Mouse (Mus musculus) stomach, postnatal 0 days (tissue): ENCODE data around the gene E030018B13Rik. TPM values are rescaled to one million over a fixed set of nuclear protein-coding genes. Genes with fewer than 3 reads are reported as not detected.

Experiments used
- ATAC-seq: fragments of 200-750 bp; cut with Nextera tagmentation; 2 replicates; pipeline ENCODE4 v1.8.0; 2017; ENCODE audit not compliant: low FRiP score, low TSS enrichment
- DNase-seq: peaks from one replicate; pipeline ENCODE4 v3.0.0-alpha.2; 2016; ENCODE audit warnings: low spot score
- H3K27ac ChIP-seq: fragments of 300-500 bp; sonication (generic); replicated peaks from 2 replicates; pipeline ENCODE4 v1.5.1; 2014; ENCODE audit warnings: mild to moderate bottlenecking, control low read depth
- H3K27me3 ChIP-seq: fragments of 300-500 bp; sonication (generic); 2 replicates; pipeline ENCODE4 v1.6.1; 2014; ENCODE audit warnings: low read length; ENCODE audit not compliant: control insufficient read depth, insufficient read depth
- H3K36me3 ChIP-seq: fragments of 300-500 bp; sonication (generic); 2 replicates; pipeline ENCODE4 v1.6.1; 2014; ENCODE audit warnings: low read length, mixed read lengths; ENCODE audit not compliant: control insufficient read depth, insufficient read depth
- H3K4me1 ChIP-seq: fragments of 300-500 bp; sonication (generic); replicated peaks from 2 replicates; pipeline ENCODE4 v1.6.1; 2014; ENCODE audit warnings: antibody characterized with exemption; ENCODE audit not compliant: control insufficient read depth, insufficient read depth
- H3K4me2 ChIP-seq: fragments of 300-500 bp; sonication (generic); replicated peaks from 2 replicates; pipeline ENCODE4 v1.6.1; 2014; ENCODE audit warnings: low read depth, mild to moderate bottlenecking, control low read depth, moderate library complexity
- H3K4me3 ChIP-seq: fragments of 300-500 bp; sonication (generic); 2 replicates; pipeline ENCODE4 v1.5.1; 2014; ENCODE audit warnings: low read depth, low read length, control low read depth
- H3K9ac ChIP-seq: fragments of 300-500 bp; sonication (generic); 2 replicates; pipeline ENCODE4 v1.6.1; 2014; ENCODE audit warnings: mild to moderate bottlenecking, low read length, control low read depth, mixed read lengths
- H3K9me3 ChIP-seq: fragments of 300-500 bp; sonication (generic); 2 replicates; pipeline ENCODE4 v1.6.1; 2016; ENCODE audit warnings: low read length; ENCODE audit not compliant: control insufficient read depth
- CTCF ChIP-seq: IDR thresholded peaks from 2 replicates; pipeline ENCODE4 v1.5.1; 2016; ENCODE audit warnings: antibody characterized with exemption, low read depth, mild to moderate bottlenecking, moderate library complexity
- EP300 ChIP-seq: optimal IDR thresholded peaks from 2 replicates; pipeline ENCODE3; 2016; ENCODE audit warnings: antibody characterized with exemption
- WGBS: fragments of 180-500 bp; shearing (Covaris S2); extraction: QIAGEN DNeasy Blood & Tissue Kit; methylation state at CpG from one replicate; pipeline ENCODE4 v1.1.7; 2014; 5-methylcytosine and 5-hydroxymethylcytosine counted together
- polyA plus RNA-seq: library from polyadenylated mRNA; unstranded; fragments of >200 nt; fragmentation: Nextera tagmentation; extraction: Ambion mirVana; gene quantifications from 2 replicates; pipeline ENCODE4 v1.2.1, GENCODE M21; 2015

E030018B13Rik gene
- polyA plus RNA-seq, 1 experiment from 2014 or later = not detected

DNA sequence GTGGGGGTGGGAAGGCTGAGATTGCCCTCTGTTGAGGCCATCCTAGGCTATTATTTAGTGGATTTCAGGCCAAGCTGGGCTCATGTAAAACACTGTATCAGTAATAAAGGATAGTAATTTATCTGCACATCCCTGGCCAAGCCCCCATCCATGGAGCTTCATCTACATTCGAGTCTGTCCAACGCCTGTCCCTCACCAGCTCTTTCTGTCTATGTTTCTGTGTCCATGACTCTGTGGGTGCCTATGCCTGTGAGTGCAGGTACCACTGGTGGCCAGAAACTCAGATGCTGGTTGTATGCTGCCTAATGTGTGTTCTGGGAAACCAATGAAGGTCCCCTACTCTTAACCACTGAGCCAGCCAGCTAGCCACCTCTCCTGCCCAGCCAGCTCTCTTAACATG, 16.2 kb upstream of the E030018B13Rik start:
- no peaks in the 10 kb centered on the region for H3K9me3 ChIP-seq
- H3K27me3 ChIP-seq = no peaks in the 10 kb centered on the region
- no peak overlapping the region for H3K9ac ChIP-seq
- ATAC-seq (no peak), DNase-seq (no peak)
- H3K27ac ChIP-seq = no peak overlapping the region
- no peaks in the 10 kb centered on the region for H3K36me3 ChIP-seq
- 87% methylated on average over 2 of the region's 2 CpGs for WGBS
- H3K4me2 ChIP-seq = no peak overlapping the region
- no peak for TF ChIP-seq CTCF
- TF ChIP-seq EP300 = no peak
- peaks cover 21% of the 10 kb centered on the region for H3K4me1 ChIP-seq
- H3K4me3 ChIP-seq = no peak overlapping the region

DNA sequence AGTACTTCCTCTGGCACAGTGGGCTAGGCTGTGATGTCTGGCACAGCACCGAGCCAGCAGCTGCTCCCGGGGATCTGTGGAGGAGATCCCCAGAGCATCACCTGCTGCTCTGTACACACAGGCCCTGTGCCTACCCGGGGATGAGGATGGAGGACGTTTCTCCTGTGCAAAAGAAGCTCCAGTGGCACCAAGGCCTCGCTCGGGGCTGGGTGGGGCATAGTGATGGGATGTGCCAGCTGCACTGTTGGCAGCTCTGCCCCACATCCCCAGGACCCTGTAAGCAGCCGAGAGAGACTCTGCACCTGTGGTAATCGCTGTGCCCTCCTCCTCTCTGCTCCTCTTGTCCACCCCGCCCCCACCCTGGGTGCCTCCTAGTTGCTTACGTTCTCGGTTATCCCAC, 15.3 kb upstream of the E030018B13Rik start:
- Histone ChIP-seq H3K9me3 (no peaks in the 10 kb centered on the region), H3K27ac (no peak overlapping the region), H3K27me3 (no peaks in the 10 kb centered on the region), H3K4me1 (peaks cover 20% of the 10 kb centered on the region), H3K4me3 (no peak overlapping the region), H3K9ac (no peak overlapping the region), H3K36me3 (no peaks in the 10 kb centered on the region), H3K4me2 (no peak overlapping the region)
- WGBS = 69% methylated on average over 11 of the region's 11 CpGs
- DNase-seq = no peak
- TF ChIP-seq EP300 (no peak), CTCF (no peak)
- no peak for ATAC-seq

DNA sequence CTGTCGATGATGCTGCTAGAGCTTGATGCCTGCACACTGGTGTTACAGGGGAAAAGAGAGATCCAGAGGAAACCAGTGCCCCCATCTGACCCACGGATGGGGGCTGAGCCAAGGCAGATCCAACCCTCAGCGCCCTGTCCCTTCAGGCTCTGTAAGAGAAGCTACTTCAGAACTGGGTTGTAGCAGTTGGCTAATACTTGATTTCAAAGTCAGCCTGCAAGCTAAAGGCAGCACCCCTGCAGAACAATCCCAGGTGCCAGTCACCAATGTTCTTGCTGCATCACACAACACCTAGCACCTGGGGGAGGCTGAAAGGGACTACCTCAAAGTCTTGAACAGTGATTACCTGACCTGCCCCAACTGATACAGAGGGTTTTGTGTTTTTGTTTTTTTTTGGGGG, 14.7 kb upstream of the E030018B13Rik start:
- no peak for ATAC-seq

GRCm38 (mm10) chr7:63902604-63903210, 13.9 kb upstream of the E030018B13Rik start:
- 55% methylated on average over 3 of the region's 3 CpGs for whole genome bisulfite sequencing
- Histone ChIP-seq H3K27ac (peak overlapping the region; percentile 49), H3K4me1 (peaks cover 10% of the 10 kb centered on the region), H3K9ac (no peak overlapping the region), H3K4me3 (no peak overlapping the region), H3K36me3 (no peaks in the 10 kb centered on the region), H3K4me2 (no peak overlapping the region), H3K27me3 (no peaks in the 10 kb centered on the region), H3K9me3 (no peaks in the 10 kb centered on the region)
- TF ChIP-seq EP300 (no peak), CTCF (no peak)
- DNase-seq (no peak), ATAC-seq (no peak)

More for the DNA sequence above, 14.7 kb upstream of the E030018B13Rik start:
- no peaks in the 10 kb centered on the region for H3K9me3 ChIP-seq
- H3K4me3 ChIP-seq = no peak overlapping the region
- H3K27me3 ChIP-seq = no peaks in the 10 kb centered on the region
- no peaks in the 10 kb centered on the region for H3K36me3 ChIP-seq
- peaks cover 17% of the 10 kb centered on the region for H3K4me1 ChIP-seq
- WGBS = 76% methylated on average over 3 of the region's 3 CpGs
- no peak overlapping the region for H3K4me2 ChIP-seq
- no peak for DNase-seq
- TF ChIP-seq EP300 (no peak), CTCF (no peak)
- no peak overlapping the region for H3K27ac ChIP-seq
- H3K9ac ChIP-seq = no peak overlapping the region

DNA sequence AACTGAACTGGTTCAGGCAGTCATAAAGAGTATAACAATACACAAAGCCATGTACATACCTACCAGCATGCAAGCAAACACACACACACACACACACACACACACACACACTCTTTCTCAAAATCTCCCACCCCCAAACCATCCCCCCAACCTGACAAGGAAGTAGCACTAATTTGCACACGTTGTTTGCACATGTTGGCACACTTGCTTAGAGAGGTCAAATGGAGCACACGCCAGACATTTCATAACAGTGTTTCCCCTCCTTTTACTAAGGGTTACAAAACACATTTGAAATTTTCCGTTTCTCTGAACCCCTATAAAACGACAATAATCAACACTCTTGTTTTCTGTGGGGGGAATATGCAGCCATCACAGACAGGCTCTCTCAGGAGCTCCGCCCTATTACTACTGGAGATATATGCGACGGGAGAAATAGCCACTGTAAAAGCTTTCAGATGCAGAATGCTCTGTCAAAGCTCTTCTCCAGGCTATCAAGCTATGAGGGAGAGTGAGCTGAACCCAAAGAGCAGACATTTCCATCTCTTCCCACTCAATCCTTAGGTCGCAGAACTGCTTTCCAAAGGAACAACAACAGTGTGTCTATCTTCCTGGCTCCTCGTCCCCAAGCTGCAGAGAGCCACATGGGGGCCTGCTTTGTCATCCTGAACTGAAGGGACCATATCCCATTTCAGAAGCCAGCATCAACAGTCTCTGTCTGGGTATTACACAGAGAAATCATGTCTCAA, 12.8 kb upstream of the E030018B13Rik start:
- no peaks in the 10 kb centered on the region for H3K36me3 ChIP-seq
- 0 out of 2 replicates have a peak overlapping the region, but pooled peaks have one; percentile 23 for H3K9ac ChIP-seq
- WGBS = 40% methylated on average over 9 of the region's 9 CpGs
- no peak overlapping the region for H3K4me3 ChIP-seq
- H3K4me1 ChIP-seq = peaks cover 7% of the 10 kb centered on the region; the same call in 1 of the 2 replicates
- peak overlapping the region; percentile 65 for H3K27ac ChIP-seq
- TF ChIP-seq CTCF (no peak), EP300 (no peak)
- no peaks in the 10 kb centered on the region for H3K9me3 ChIP-seq
- no peak overlapping the region for H3K4me2 ChIP-seq
- DNase-seq = no peak
- no peak for ATAC-seq
- H3K27me3 ChIP-seq = no peaks in the 10 kb centered on the region

- H3K9me3 ChIP-seq = no peaks in the 10 kb centered on the region
- H3K4me3 ChIP-seq = no peak overlapping the region
- no peaks in the 10 kb centered on the region for H3K36me3 ChIP-seq
- H3K4me1 ChIP-seq = peaks cover 11% of the 10 kb centered on the region
- H3K9ac ChIP-seq = no peak overlapping the region
- H3K4me2 ChIP-seq = no peak overlapping the region
- ATAC-seq = peak; percentile 85
- H3K27ac ChIP-seq = peak overlapping the region; percentile 81
- WGBS = 58% methylated on average over 2 of the region's 2 CpGs
- TF ChIP-seq EP300 = no peak
- TF ChIP-seq CTCF = no peak
- DNase-seq = peak; percentile 53
- H3K27me3 ChIP-seq = no peaks in the 10 kb centered on the region
Measured at GRCm38 (mm10) chr7:63905190-63905589, 11.5 kb upstream of the E030018B13Rik start.
